Mouse (Mus musculus) kidney, adult 11 months (tissue): ENCODE data around the gene Atp23.

Experiments
- DNase-seq: peaks from one replicate; pipeline ENCODE4 v3.0.0; 2022

Atp23 gene

GRCm38 (mm10) chr10:126900821-126901487 lies at the start of gene Atp23:
Atp23 (minus strand) TSS chr10:126901355.
- peak; percentile 88 for DNase-seq

GRCm38 (mm10) chr10:126950572-126950971 lies 49.4 kb upstream of the Atp23 start:
- DNase-seq = no peak

- DNase-seq = no peak
Measured at GRCm38 (mm10) chr10:126949824-126950223, 48.7 kb upstream of the Atp23 start.

GRCm38 (mm10) chr10:126945531-126945930 lies 44.4 kb upstream of the Atp23 start:
- DNase-seq = no peak

- no peak for DNase-seq
Measured at GRCm38 (mm10) chr10:126940949-126941348, 39.8 kb upstream of the Atp23 start.

- no peak for DNase-seq
Measured at GRCm38 (mm10) chr10:126935556-126936381, 34.6 kb upstream of the Atp23 start.

DNA sequence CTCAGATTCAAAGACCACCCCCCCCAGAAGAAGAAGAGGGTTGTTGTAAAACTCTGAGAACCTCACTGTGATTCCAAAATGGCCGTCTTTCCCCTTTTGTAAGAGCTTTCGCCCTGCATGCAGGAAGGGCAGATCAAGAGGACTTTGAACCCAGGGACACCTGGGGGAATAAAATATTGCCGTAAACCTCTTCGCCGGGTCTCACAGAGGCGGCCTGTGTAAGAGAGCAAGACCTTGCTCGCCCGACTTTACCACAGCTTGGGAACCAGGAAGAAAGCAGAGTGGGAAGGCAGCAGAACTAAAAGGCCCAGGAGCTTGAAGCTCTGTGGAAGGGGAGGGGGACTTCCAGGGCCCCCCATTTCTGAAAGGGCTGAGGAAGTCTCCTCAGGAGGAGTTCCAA lies 34.0 kb upstream of the Atp23 start:
- no peak for DNase-seq

- DNase-seq = no peak
Measured at GRCm38 (mm10) chr10:126934561-126934960, 33.4 kb upstream of the Atp23 start.

GRCm38 (mm10) chr10:126931760-126932139 lies 30.6 kb upstream of the Atp23 start:
- DNase-seq = no peak

DNA sequence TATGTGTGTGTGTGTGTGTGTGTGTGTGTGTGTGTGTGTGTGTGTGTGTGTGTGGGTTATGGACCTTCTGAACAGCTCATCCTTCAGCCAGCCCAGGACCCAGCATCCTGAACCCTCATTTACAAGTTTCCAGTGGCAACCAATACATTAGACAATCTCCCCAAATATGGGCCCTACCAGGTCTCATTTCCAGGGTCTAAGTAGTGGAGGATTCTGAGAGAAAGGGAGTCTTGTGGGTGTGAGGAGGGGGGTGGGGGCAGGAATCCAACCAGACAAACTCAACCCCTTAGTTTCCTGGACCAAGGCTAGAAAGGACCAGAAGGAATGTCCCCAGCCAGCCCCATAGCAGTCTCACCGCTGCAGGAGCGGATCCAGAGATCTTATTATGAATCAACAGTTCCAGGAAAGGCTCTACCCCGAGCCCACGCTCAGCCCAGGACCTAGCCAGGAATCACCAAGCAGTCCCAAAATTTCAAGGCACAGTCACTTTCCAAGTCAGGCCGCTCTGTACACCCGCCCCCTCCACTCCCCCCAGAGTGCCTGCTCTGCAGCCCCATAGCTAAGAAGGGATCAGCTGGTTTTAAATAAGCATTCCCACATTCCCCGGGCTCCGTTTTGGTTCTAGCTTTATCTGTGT lies 30.1 kb upstream of the Atp23 start:
- no peak for DNase-seq

GRCm38 (mm10) chr10:126930270-126931121 lies 29.3 kb upstream of the Atp23 start:
- DNase-seq = no peak

- no peak for DNase-seq
Measured at GRCm38 (mm10) chr10:126929543-126929942, 28.4 kb upstream of the Atp23 start.

- no peak for DNase-seq
Measured at GRCm38 (mm10) chr10:126928819-126929206, 27.7 kb upstream of the Atp23 start.

DNA sequence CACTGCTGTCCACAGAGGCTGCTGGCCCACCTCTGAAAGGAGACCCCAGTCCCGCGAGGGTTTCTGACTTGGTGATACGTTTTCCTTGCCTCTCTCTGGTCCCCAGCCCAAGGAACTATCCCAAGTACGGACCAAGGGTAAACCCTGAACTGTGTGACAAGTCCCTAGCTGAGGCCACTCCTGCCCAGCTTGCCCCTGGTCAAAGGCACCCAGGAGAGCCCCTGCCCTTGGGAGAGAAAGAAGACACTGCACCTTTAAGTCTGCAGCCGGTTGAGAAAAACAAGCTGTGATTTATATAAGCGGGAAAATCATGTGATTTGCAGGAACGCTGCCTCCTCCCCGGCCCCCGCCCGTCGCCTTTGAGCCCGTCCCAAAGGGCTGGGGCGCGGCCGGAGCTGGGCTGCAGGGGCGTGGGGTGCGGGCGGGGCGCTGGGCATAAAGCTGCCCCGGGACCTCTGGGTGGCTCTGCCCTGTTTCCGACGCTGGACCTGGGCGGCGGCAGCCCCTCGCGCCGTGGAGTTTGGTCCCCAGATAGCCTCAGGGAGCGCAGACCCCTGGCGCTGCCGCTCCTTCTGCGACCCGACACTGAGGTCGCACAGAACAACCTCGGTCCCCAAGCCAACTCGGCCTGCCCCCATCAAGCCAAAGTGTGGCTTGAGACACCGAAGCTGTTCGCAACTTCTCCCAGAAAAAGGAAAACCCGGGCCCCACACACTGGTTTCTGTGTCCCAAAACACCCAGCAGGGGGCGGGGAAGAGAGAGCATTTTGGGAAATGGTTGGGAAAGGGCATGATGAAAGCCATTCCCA lies 27.1 kb upstream of the Atp23 start:
- peak; percentile 87 for DNase-seq

GRCm38 (mm10) chr10:126927101-126927961 lies 26.2 kb upstream of the Atp23 start:
- peak; percentile 28 for DNase-seq

DNA sequence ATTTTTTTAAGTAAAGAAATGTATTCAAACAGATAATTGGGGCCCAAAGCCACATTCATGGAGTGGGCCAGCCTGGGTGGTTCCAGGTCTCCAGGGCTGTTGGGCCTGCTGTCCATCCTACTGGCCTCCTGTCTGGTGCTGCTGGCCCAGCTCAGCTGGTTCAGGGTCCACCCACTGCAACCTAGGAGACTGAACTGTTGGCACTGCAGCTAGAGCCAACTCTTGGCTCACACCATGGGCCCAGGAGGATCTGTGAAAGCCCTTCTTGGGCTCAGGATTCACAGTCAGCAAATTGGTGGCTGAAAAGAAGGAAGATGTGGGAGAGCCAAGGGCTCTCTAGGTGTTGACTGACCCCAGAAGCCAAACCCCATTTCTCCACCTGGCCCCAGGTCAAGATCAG lies 24.2 kb upstream of the Atp23 start:
- peak; percentile 36 for DNase-seq

DNA sequence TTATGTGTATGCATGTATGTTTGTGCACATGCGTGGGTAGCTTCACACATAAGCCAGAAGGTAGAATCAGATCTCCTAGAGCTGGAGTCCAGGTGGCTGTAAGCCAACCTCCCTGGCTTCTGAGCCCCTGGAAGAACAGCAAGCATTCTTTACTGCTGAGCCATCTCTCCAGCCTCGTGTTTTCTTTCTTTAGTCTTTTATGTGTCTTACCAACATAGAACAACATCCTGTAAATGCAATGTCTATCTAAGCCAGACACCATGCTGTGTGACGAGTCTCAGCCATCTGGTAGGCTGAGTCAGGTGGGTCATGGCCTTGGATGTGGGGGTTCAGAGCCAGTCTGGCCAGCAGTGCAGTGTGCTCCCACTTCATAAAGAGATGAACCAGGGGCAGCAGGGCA lies 22.9 kb upstream of the Atp23 start:
- DNase-seq = no peak

DNA sequence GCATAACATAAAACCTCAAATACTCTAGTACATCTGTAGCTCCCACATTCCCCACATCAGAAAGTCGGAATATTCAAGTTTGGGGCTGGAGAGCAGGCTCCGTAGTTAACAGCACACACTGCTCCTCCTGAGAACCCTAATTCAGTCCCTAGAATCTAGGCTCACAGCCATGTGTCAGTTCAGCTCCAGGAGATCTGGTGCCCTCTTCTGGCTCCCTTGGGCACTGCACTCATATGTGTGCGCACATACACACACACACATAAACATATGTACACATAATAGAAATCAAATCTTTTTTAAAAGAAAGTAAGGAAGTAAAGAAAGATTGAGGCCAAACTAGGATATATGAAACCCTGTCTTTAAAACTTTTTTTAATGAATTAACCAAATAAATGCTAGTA lies 19.1 kb upstream of the Atp23 start:
- no peak for DNase-seq

GRCm38 (mm10) chr10:126919067-126919466 lies 17.9 kb upstream of the Atp23 start:
- peak; percentile 84 for DNase-seq

DNA sequence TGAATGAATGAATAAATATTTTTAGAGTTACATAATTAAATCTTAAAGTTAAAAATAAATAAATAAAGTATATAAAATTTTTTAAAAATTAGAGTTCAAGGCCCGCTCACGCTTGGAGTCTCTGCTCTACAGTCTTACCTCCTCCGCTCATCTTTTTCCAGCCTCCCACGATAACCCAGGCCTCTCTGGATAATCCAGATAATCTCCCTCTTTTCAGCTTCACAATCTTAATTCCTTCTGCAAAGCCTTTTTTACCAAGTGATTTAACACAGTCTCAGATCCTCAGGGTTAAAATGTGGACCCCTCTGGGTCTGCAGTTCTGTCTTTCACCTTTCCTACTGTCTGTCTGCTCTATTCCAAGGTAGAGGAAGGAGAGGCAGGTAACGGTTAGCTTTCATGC lies 13.1 kb upstream of the Atp23 start:
- DNase-seq = no peak

GRCm38 (mm10) chr10:126911479-126911878 lies 10.3 kb upstream of the Atp23 start:
- no peak for DNase-seq
